Mouse (Mus musculus) lung, postnatal 0 days (tissue): ENCODE data around the gene Ano10.

ENCODE experiments used
- CTCF ChIP-seq: IDR thresholded peaks from 2 replicates; pipeline ENCODE4 v1.5.1; 2016; ENCODE audit warnings: antibody characterized with exemption, mild to moderate bottlenecking
- EP300 ChIP-seq: IDR thresholded peaks from 2 replicates; pipeline ENCODE4 v1.6.1; 2016; ENCODE audit warnings: antibody characterized with exemption, mild to moderate bottlenecking, control low read depth

DNA sequence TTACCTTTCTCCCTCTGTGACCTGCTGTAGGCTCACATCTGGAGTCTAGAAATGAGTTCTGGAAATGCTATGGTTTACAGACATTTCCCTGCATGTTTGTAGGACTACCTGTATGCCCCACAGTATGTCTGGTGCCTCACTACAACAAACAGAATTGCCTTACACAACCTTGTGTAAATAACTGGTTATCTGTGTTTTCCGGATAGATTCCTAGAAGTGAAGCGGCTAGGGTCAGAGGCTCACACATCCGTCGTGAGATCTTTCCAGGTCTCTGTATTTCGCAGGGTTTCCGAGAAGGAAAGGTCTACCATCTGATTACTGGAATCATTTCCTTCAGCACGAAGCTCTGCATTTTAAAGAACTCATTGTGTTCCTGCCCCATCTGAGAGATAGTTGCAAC lies 22.3 kb upstream of the Ano10 start:
- no peak for TF ChIP-seq CTCF
- TF ChIP-seq EP300: no peak
